Mouse (Mus musculus) ES-Bruce4 (cell line): ENCODE results near the gene 4930452B06Rik.

Experiments used
- CTCF ChIP-seq: IDR thresholded peaks from one replicate; pipeline ENCODE4 v1.8.1; 2011; ENCODE audit warnings: low read depth, low read length
- EP300 ChIP-seq: IDR thresholded peaks from 2 replicates; pipeline ENCODE4 v1.6.1; 2011; ENCODE audit warnings: low read depth, low read length; ENCODE audit not compliant: insufficient read depth
- POLR2A ChIP-seq: IDR thresholded peaks from one replicate; pipeline ENCODE4 v1.8.1; 2011; ENCODE audit warnings: low read length; ENCODE audit not compliant: insufficient read depth

- TF ChIP-seq CTCF (peak; percentile 19), POLR2A (no peak), EP300 (no peak)
These were observed 189.4 kb downstream of the 4930452B06Rik start for GRCm38 (mm10) chr14:8476606-8477005.
